Mouse (Mus musculus) liver, embryonic 11.5 days (tissue): ENCODE measurements around the gene Ilvbl. TPM values are rescaled to one million over a fixed set of nuclear protein-coding genes. Genes with fewer than 3 reads are reported as not detected.

Experiments
- ATAC-seq: fragments of 200-750 bp; cut with Nextera tagmentation; replicated peaks from 2 replicates; pipeline ENCODE4 v1.8.0; 2017; ENCODE audit warnings: moderate number of reproducible peaks, mild to moderate bottlenecking, moderate TSS enrichment, moderate library complexity; ENCODE audit not compliant: low FRiP score
- DNase-seq: peaks from one replicate; pipeline ENCODE4 v3.0.0-alpha.2; 2017; ENCODE audit warnings: low spot score
- H3K27ac ChIP-seq: fragments of 300-500 bp; sonication (generic); 2 replicates; pipeline ENCODE4 v1.5.1; 2014; ENCODE audit warnings: mild to moderate bottlenecking, low read depth, low read length, control low read depth
- H3K27me3 ChIP-seq: fragments of 300-500 bp; sonication (generic); replicated peaks from 2 replicates; pipeline ENCODE4 v1.6.1; 2014; ENCODE audit warnings: low read length, mixed read lengths; ENCODE audit not compliant: control insufficient read depth, insufficient read depth
- H3K36me3 ChIP-seq: fragments of 300-500 bp; sonication (generic); 2 replicates; pipeline ENCODE4 v1.6.1; 2014; ENCODE audit warnings: mild to moderate bottlenecking, low read length, moderate library complexity, mixed read lengths; ENCODE audit not compliant: control insufficient read depth, insufficient read depth
- H3K4me1 ChIP-seq: fragments of 300-500 bp; sonication (generic); replicated peaks from 2 replicates; pipeline ENCODE4 v1.6.1; 2014; ENCODE audit warnings: low read length, mixed read lengths; ENCODE audit not compliant: control insufficient read depth, insufficient read depth
- H3K4me2 ChIP-seq: fragments of 300-500 bp; sonication (generic); 2 replicates; pipeline ENCODE4 v1.6.1; 2014; ENCODE audit warnings: mild to moderate bottlenecking, control low read depth, moderate library complexity
- H3K4me3 ChIP-seq: fragments of 300-500 bp; sonication (generic); 2 replicates; pipeline ENCODE4 v1.5.1; 2014; ENCODE audit warnings: low read depth, low read length, control low read depth
- H3K9ac ChIP-seq: fragments of 300-500 bp; sonication (generic); 2 replicates; pipeline ENCODE4 v1.6.1; 2014; ENCODE audit warnings: low read depth, low read length, control low read depth
- H3K9me3 ChIP-seq: fragments of 300-500 bp; sonication (generic); 2 replicates; pipeline ENCODE4 v1.6.1; 2016; ENCODE audit warnings: low read length, inconsistent platforms, mixed read lengths; ENCODE audit not compliant: control insufficient read depth
- WGBS: fragments of 180-500 bp; shearing (Covaris S2); extraction: QIAGEN DNeasy Blood & Tissue Kit; methylation state at CpG from one replicate; pipeline ENCODE4 v1.1.7; 2014; 5-methylcytosine and 5-hydroxymethylcytosine counted together
- polyA plus RNA-seq: library from polyadenylated mRNA; unstranded; fragments of >200 nt; fragmentation: Nextera tagmentation; extraction: Ambion mirVana; gene quantifications from 2 replicates; pipeline ENCODE4 v1.2.1, GENCODE M21; 2014

Gene Ilvbl
- polyA plus RNA-seq, 1 experiment from 2014 or later, result 22.1 TPM

GRCm38 (mm10) chr10:78573226-78573625 lies 920 bp upstream of the Ilvbl start:
- no peak overlapping the region for H3K4me3 ChIP-seq
- ATAC-seq (no peak), DNase-seq (no peak)
- peaks cover 9% of the 10 kb centered on the region for H3K4me1 ChIP-seq
- H3K36me3 ChIP-seq, result peaks cover under 1% of the 10 kb centered on the region; the same call in 1 of the 2 replicates
- no peaks in the 10 kb centered on the region for H3K27me3 ChIP-seq
- H3K9me3 ChIP-seq, result no peaks in the 10 kb centered on the region
- WGBS, result 83% methylated on average over 3 of the region's 3 CpGs
- H3K4me2 ChIP-seq, result no peak overlapping the region
- H3K27ac ChIP-seq, result no peak overlapping the region
- H3K9ac ChIP-seq, result no peak overlapping the region

- peak overlapping the region; percentile 88 for H3K9ac ChIP-seq
- WGBS, result 9% methylated on average over 13 of the region's 13 CpGs
- peaks cover 9% of the 10 kb centered on the region for H3K4me1 ChIP-seq
- peaks cover 7% of the 10 kb centered on the region for H3K36me3 ChIP-seq
- H3K27me3 ChIP-seq, result no peaks in the 10 kb centered on the region
- H3K4me2 ChIP-seq, result peak overlapping the region; percentile 85
- no peaks in the 10 kb centered on the region for H3K9me3 ChIP-seq
- ATAC-seq (peak; percentile 7), DNase-seq (no peak)
- peak overlapping the region; percentile 94 for H3K27ac ChIP-seq
- peak overlapping the region; percentile 78 for H3K4me3 ChIP-seq
These were observed 1.0 kb downstream of the Ilvbl start for GRCm38 (mm10) chr10:78575105-78575632.

- peak overlapping the region; percentile 78 for H3K4me3 ChIP-seq
- ATAC-seq (no peak), DNase-seq (no peak)
- peak overlapping the region; percentile 88 for H3K9ac ChIP-seq
- no peaks in the 10 kb centered on the region for H3K27me3 ChIP-seq
- no peaks in the 10 kb centered on the region for H3K9me3 ChIP-seq
- peaks cover 9% of the 10 kb centered on the region for H3K4me1 ChIP-seq
- H3K36me3 ChIP-seq, result peaks cover 7% of the 10 kb centered on the region
- peak overlapping the region; percentile 85 for H3K4me2 ChIP-seq
- 85% methylated on average over 2 of the region's 2 CpGs for WGBS
- 0 out of 2 replicates have a peak overlapping the region, but pooled peaks have one; percentile 39 for H3K27ac ChIP-seq
These were observed 1.5 kb downstream of the Ilvbl start for GRCm38 (mm10) chr10:78575690-78576089.

- peaks cover 7% of the 10 kb centered on the region for H3K36me3 ChIP-seq
- H3K4me2 ChIP-seq, result no peak overlapping the region
- 86% methylated on average over 16 of the region's 16 CpGs for WGBS
- H3K4me1 ChIP-seq, result peaks cover 9% of the 10 kb centered on the region
- no peak for ATAC-seq
- no peak overlapping the region for H3K27ac ChIP-seq
- no peaks in the 10 kb centered on the region for H3K9me3 ChIP-seq
- H3K4me3 ChIP-seq, result no peak overlapping the region
- no peak for DNase-seq
- H3K27me3 ChIP-seq, result no peaks in the 10 kb centered on the region
- no peak overlapping the region for H3K9ac ChIP-seq
These were observed 2.5 kb downstream of the Ilvbl start for GRCm38 (mm10) chr10:78576435-78577184.

- Histone ChIP-seq H3K9me3 (no peaks in the 10 kb centered on the region), H3K27ac (no peak overlapping the region), H3K4me3 (no peak overlapping the region), H3K4me2 (no peak overlapping the region), H3K27me3 (no peaks in the 10 kb centered on the region), H3K9ac (no peak overlapping the region), H3K4me1 (peaks cover 9% of the 10 kb centered on the region), H3K36me3 (peaks cover 7% of the 10 kb centered on the region)
- ATAC-seq (no peak), DNase-seq (no peak)
- WGBS, result 78% methylated on average over 3 of the region's 3 CpGs
These were observed 4.1 kb downstream of the Ilvbl start for GRCm38 (mm10) chr10:78578204-78578603.

- 93% methylated on average over 7 of the region's 7 CpGs for WGBS
- Histone ChIP-seq H3K27ac (no peak overlapping the region), H3K9ac (no peak overlapping the region), H3K27me3 (no peaks in the 10 kb centered on the region), H3K4me1 (no peaks in the 10 kb centered on the region), H3K4me2 (no peak overlapping the region), H3K9me3 (no peaks in the 10 kb centered on the region), H3K4me3 (no peak overlapping the region), H3K36me3 (peaks cover 12% of the 10 kb centered on the region)
- ATAC-seq (no peak), DNase-seq (no peak)
These were observed 7.0 kb downstream of the Ilvbl start for GRCm38 (mm10) chr10:78581121-78581520.

- WGBS, result 72% methylated on average over 9 of the region's 9 CpGs
- Histone ChIP-seq H3K27me3 (no peaks in the 10 kb centered on the region), H3K9ac (no peak overlapping the region), H3K4me3 (no peak overlapping the region), H3K27ac (no peak overlapping the region), H3K4me1 (no peaks in the 10 kb centered on the region), H3K36me3 (peaks cover 17% of the 10 kb centered on the region), H3K9me3 (no peaks in the 10 kb centered on the region), H3K4me2 (no peak overlapping the region)
- ATAC-seq (no peak), DNase-seq (no peak)
These were observed 9.2 kb downstream of the Ilvbl start for GRCm38 (mm10) chr10:78583347-78583746.

GRCm38 (mm10) chr10:78583939-78584338 lies 9.8 kb downstream of the Ilvbl start:
- Histone ChIP-seq H3K4me1 (no peaks in the 10 kb centered on the region), H3K27me3 (no peaks in the 10 kb centered on the region), H3K9me3 (no peaks in the 10 kb centered on the region), H3K36me3 (peaks cover 20% of the 10 kb centered on the region), H3K4me2 (no peak overlapping the region), H3K27ac (no peak overlapping the region), H3K4me3 (no peak overlapping the region), H3K9ac (no peak overlapping the region)
- WGBS, result 82% methylated on average over 3 of the region's 3 CpGs
- no peak for ATAC-seq
- DNase-seq, result no peak

GRCm38 (mm10) chr10:78584996-78585395 lies 10.8 kb downstream of the Ilvbl start:
- Histone ChIP-seq H3K9me3 (no peaks in the 10 kb centered on the region), H3K27me3 (no peaks in the 10 kb centered on the region; the same call in 1 of the 2 replicates), H3K4me3 (no peak overlapping the region), H3K4me1 (no peaks in the 10 kb centered on the region), H3K27ac (no peak overlapping the region), H3K4me2 (no peak overlapping the region), H3K9ac (no peak overlapping the region), H3K36me3 (peaks cover 15% of the 10 kb centered on the region)
- 82% methylated on average over 1 of the region's 1 CpGs for WGBS
- DNase-seq, result no peak
- no peak for ATAC-seq
